Comparison of ENCODE assay signal across 1 mouse cellular context in the genomic region with DNA sequence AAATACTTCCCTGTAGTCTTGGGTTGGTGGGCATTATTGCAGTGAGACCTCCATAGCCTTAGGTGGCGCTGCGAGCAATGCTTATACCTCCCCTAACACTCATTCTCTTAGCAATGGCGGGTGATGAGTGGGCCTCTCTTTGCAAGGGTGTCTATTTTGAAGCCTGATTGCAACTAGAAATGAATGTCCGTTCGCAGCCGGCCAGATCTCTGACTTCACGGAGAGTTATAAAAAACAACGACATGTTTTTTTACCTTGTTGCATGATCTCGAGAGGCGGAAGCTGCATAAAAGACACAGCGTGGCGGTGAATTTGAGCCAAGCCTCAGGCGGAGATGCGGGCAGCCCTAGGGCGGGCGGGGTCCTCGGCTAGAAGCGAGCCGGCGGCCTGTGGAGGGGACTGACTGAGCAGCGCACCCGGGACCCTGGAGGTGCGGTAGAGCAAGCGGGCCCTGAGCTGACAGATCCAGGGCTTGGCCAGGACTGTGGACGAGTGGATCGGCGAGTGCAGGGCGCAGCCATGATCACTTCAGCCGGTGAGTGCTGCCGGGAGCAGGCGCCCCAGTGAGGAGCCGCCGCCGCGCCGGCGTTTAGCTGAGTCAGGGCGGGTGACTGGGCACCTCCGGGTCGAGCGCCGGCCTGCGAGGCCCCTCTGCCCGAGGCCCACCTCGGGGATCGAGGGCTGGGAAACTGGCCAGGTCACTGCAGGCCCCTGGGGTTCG.
A peak's percentile ranks its signal among the peaks of the same experiment; 100 is the strongest.
TF ChIP-seq lines count a peak whose summit lies in the region.

A gene (plus strand): TSS at position 117 of the 721 bp plus-strand sequence.

TF ChIP-seq in CH12.LX, 34 proteins besides CTCF, POLR2A, EP300 and RAD21 (continued from another document):
- TF ChIP-seq KAT2A (IDR thresholded peaks at IDR 0.05; ENCODE audit: insufficient replicate concordance, low read length) = peak; percentile 84; the same call in 1 of the 2 replicates
- TF ChIP-seq ELF1 (IDR thresholded peaks at IDR 0.05; ENCODE audit: low read depth, low read length) = no peak
- TF ChIP-seq ZNF384 (IDR thresholded peaks at IDR 0.05; ENCODE audit: low read depth, low read length) = no peak
- no peak for TF ChIP-seq USF2 (conservative IDR thresholded peaks at IDR 0.05; ENCODE audit: low read depth, low read length)
- TF ChIP-seq BHLHE40 (IDR thresholded peaks at IDR 0.05; ENCODE audit: low read depth, low read length) = no peak
- peak; percentile 89 for TF ChIP-seq HCFC1 (IDR thresholded peaks at IDR 0.05; ENCODE audit: low read depth, low read length)
- no peak for TF ChIP-seq SMC3 (IDR thresholded peaks at IDR 0.05; ENCODE audit: low read depth, low read length)
- TF ChIP-seq MAX (IDR thresholded peaks at IDR 0.05; ENCODE audit: low read length) = peak; percentile 100
- TF ChIP-seq PAX5 (IDR thresholded peaks at IDR 0.05; ENCODE audit: low read length) = no peak
- TF ChIP-seq ZC3H11A (IDR thresholded peaks at IDR 0.05; ENCODE audit: low read depth, low read length) = no peak
- no peak for TF ChIP-seq JUN (IDR thresholded peaks at IDR 0.05; ENCODE audit: insufficient read depth, low read depth, low read length)
- no peak for TF ChIP-seq POLR2AphosphoS2 (IDR thresholded peaks at IDR 0.05; ENCODE audit: low read depth, low read length)
- no peak for TF ChIP-seq ZMIZ1 (IDR thresholded peaks at IDR 0.05; ENCODE audit: low read depth, low read length)
- peak; percentile 87 for TF ChIP-seq GABPA (IDR thresholded peaks at IDR 0.05; ENCODE audit: insufficient replicate concordance, low read depth, low read length)
- no peak for TF ChIP-seq IRF4 (IDR thresholded peaks at IDR 0.05; ENCODE audit: low read depth, low read length)
- TF ChIP-seq NELFE (IDR thresholded peaks at IDR 0.05; ENCODE audit: low read depth, low read length) = peak; percentile 75
- peak; percentile 56; the same call in 1 of the 2 replicates for TF ChIP-seq TCF12 (IDR thresholded peaks at IDR 0.05; ENCODE audit: low read depth, low read length)
- 0 out of 2 replicates have a peak, but pooled peaks have one; percentile 70 for TF ChIP-seq MAFK (IDR thresholded peaks at IDR 0.05; ENCODE audit: insufficient replicate concordance, low read length)
- TF ChIP-seq UBTF (IDR thresholded peaks at IDR 0.05; ENCODE audit: low read depth, low read length) = peak; percentile 81; the same call in 1 of the 2 replicates
- TF ChIP-seq SIN3A (IDR thresholded peaks at IDR 0.05; ENCODE audit: low read length) = peak; percentile 74
- TF ChIP-seq E2F4 (IDR thresholded peaks at IDR 0.05; ENCODE audit: insufficient replicate concordance, low read depth, low read length) = no peak
- no peak for TF ChIP-seq USF1 (IDR thresholded peaks at IDR 0.05; ENCODE audit: low read depth, low read length)
